Mouse (Mus musculus): Measurements from ENCODE around the gene Birc5.

The Birc5 gene

DNA sequence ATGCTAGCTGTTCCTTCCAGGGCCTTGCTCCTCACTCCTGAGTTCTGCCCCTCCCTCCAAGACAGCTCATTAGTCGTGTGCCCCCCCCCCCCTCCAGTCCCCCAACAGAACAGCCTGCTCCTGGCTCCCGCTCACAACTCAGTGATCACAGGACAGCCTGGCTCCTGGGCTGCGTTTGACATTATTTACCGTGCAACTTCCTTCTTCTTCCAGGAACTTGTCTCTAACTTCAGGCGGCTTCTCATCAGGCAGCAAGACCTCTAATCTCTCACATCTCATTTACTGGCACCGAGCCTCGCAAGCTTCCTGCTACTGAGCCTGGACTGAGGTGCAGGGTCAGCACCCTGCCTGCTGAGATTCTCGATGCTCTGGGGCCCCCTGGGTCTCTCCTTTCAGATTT, 32.7 kb downstream of the Birc5 start:
- no peak for TF ChIP-seq GATA4 (IDR thresholded peaks at IDR 0.05; ENCODE audit: insufficient replicate concordance, low read length)

GRCm38 (mm10) chr11:117882208-117882607, 33.2 kb downstream of the Birc5 start:
- no peak for TF ChIP-seq GATA4 (IDR thresholded peaks at IDR 0.05; ENCODE audit: insufficient replicate concordance, low read length)

- no peak for TF ChIP-seq GATA4 (IDR thresholded peaks at IDR 0.05; ENCODE audit: insufficient replicate concordance, low read length)
Measured at GRCm38 (mm10) chr11:117886000-117886399, 36.9 kb downstream of the Birc5 start.

- TF ChIP-seq GATA4 (IDR thresholded peaks at IDR 0.05; ENCODE audit: insufficient replicate concordance, low read length): no peak
Measured at GRCm38 (mm10) chr11:117888168-117888852, 39.3 kb downstream of the Birc5 start.

- no peak for TF ChIP-seq GATA4 (IDR thresholded peaks at IDR 0.05; ENCODE audit: insufficient replicate concordance, low read length)
Measured at GRCm38 (mm10) chr11:117888853-117889822, 40.1 kb downstream of the Birc5 start.

- no peak for TF ChIP-seq GATA4 (IDR thresholded peaks at IDR 0.05; ENCODE audit: insufficient replicate concordance, low read length)
Measured at GRCm38 (mm10) chr11:117889887-117890340, 40.9 kb downstream of the Birc5 start.

DNA sequence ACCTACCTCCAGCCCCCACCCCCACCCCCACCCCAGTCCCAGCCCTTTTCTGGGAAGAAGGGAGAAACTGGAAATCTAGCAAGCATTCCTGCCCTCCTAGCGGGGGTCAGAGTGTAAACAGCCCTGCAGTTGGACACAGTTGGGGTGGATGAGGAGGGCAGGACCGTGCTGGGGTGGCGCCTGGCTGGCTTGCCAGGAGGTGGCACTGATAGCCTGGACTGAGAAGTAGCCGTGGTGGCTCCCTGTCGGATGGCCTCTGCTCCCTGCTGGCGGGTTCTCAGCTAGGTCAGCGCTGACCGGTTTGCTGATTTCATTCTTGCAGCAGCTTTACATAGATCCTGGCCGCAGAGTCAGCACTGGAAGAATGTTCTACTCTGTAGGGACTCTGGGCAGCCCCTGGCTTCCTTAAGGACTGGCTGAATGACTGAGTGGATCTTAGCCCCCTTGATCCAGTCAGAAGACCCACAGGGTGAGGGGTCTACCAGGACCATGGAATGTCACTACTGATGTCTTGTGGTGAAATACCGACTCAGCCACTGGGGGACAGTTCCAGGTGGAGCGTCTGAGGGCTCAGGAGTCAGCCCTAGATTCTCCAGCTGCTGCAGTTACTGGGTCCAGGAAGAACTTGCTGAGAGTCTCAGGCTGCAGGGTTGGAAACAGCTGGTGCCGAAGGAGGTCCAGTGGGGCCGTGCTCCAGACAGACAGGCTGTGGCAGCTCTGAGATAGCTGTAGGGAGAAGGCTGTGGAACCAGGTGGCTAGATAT, 41.6 kb downstream of the Birc5 start:
- peak; percentile 71; the same call in 1 of the 2 replicates for TF ChIP-seq GATA4 (IDR thresholded peaks at IDR 0.05; ENCODE audit: insufficient replicate concordance, low read length)

DNA sequence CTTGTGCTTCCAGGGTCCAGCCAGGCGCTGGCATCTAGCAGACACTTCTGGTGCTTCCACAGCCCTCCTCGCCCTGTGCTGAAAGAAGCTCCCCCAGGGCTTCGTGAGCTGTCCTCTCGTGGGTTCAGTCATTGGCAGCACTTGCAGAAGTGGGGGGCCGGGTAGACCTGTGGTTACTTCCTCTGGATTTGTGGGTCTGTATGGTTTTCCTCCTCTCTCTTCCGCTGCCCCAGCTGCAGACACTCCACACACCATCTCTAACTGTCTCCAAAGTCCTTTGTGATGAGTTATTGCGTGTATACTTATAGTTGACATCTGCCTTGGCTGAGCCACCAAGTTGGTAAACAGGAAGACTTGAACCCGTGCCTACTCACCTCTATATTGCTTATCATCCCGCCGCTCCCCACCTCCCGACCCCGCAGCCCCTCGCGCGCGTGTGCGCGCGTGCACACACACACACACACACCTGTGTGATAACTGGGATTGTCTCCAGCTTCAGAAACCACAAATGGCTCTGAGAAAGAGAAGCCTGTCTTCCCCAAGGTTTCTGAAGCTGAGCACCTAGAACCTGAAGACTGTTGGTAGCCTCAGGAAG, 42.6 kb downstream of the Birc5 start:
- TF ChIP-seq GATA4 (IDR thresholded peaks at IDR 0.05; ENCODE audit: insufficient replicate concordance, low read length): no peak

DNA sequence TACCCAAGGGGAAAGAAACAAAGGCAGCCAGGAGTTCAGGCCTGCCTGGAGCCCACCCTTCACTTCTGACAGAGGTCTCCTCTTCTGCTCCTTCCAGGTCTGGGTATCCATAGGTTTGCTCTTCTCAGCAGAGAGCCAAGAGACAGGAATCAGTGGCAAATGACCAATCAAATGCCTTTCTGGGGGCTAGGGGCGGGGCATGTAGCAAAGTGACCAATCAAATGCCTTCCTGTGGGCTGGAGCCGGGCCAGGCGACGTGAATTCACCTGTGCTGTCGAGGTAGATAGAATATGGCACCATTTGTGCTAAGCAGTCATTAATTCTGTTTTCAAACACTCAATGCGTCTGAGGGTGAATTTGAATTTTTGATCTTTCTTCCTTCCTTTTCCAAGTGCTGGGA, 43.1 kb downstream of the Birc5 start:
- TF ChIP-seq GATA4 (IDR thresholded peaks at IDR 0.05; ENCODE audit: insufficient replicate concordance, low read length): no peak

DNA sequence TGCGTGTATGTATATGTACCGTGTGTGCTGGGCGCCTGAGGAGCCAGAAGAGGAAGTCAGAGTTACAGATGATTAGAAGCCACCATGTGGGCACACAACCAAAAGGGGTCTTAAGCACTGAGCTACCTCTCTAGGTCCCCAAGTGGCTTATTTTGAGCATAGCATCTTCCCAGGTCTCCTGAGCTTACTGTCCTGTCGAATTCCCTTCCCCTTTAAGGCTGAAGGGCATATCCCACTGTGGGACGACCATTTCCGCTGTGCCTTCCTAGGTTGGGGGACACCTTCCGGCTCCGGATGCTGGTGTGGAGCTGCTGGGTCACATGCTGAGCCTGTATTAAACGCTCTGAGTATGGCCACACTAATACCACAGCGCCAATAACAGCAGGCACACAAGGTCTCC, 45.6 kb downstream of the Birc5 start:
- no peak for TF ChIP-seq GATA4 (IDR thresholded peaks at IDR 0.05; ENCODE audit: insufficient replicate concordance, low read length)

- TF ChIP-seq GATA4 (IDR thresholded peaks at IDR 0.05; ENCODE audit: insufficient replicate concordance, low read length): no peak
Measured at GRCm38 (mm10) chr11:117896533-117896932, 47.5 kb downstream of the Birc5 start.

GRCm38 (mm10) chr11:117902282-117902681, 53.2 kb downstream of the Birc5 start:
- no peak for TF ChIP-seq GATA4 (IDR thresholded peaks at IDR 0.05; ENCODE audit: insufficient replicate concordance, low read length)

DNA sequence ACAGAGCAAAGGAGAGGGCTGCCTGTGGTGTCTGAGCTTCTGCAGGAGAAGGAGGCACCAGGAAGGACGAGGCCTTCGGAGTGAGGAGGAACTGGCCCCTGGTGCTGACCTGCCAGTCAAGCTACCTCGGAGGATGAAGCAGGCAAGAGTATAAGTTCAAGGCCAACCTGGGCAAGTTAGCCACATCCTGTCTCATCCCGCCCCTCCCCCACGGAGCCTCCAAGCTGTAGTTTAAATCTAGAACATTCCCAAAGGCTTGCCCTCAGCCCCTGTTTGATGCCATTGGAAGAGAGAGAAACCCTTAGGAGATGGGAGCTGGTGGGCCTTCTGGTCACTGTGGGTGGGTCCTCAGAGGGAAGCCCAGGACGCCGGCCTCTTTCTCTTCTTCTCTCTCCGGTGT, 55.4 kb downstream of the Birc5 start:
- TF ChIP-seq GATA4 (IDR thresholded peaks at IDR 0.05; ENCODE audit: insufficient replicate concordance, low read length): no peak

Data from liver, adult (tissue).